Comparison of ENCODE assay signal across 22 mouse cellular contexts in the genomic region with DNA sequence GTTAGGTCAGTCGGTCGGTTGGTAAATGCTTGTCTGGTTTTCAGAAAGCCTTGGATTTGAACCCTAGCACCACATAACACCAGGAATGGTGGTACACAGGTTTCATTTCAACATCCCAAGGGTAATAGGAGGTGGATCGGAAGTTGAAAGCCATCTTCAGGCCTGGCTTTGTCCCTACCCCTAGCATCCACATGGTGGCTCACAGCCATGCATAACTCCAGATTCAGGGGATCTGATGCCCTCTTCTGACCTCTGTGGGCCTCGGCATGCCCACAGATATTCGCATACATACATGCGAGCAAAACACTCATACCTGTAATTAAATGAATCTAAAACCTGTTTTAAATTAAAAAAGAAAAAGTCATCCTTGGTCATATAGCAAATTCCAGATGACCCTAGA. TPM values are rescaled to one million over a fixed set of nuclear protein-coding genes. Genes with fewer than 3 reads are reported as not detected.
DNase-seq lines count a peak whose midpoint lies in the region; ATAC-seq and TF ChIP-seq lines count a peak whose summit lies in the region.
"Had no signal": no experiment of that assay in that cellular context is flagged by ENCODE, and none has a peak within 500 bp of the region (broad histone marks: within the 10 kb centered on the region; RNA-seq: fewer than 3 reads in every experiment).

No protein-coding gene starts in this region.

- TF ChIP-seq EP300 in heart, postnatal 0 days (IDR thresholded peaks at IDR 0.05; ENCODE audit: low read depth): no peak
- TF ChIP-seq EP300 in liver, postnatal 0 days (IDR thresholded peaks at IDR 0.05; ENCODE audit: low read depth): no peak

- no peak overlapping the region for H3K9ac ChIP-seq in heart, postnatal 0 days (replicated peaks; ENCODE audit: low read depth, low read length)
- H3K9ac ChIP-seq in liver, postnatal 0 days (replicated peaks): no peak overlapping the region
- no peak overlapping the region for H3K9ac ChIP-seq in liver, embryonic 11.5 days (ENCODE audit: low read depth, low read length)
- H3K9ac ChIP-seq: forebrain, embryonic 13.5 days; heart, embryonic 13.5 days; liver, embryonic 13.5 days; lung, embryonic 15.5 days; midbrain, embryonic 15.5 days had no signal

- ATAC-seq in heart, postnatal 0 days (ENCODE audit: insufficient read depth, low read depth): no peak
- ATAC-seq in liver, postnatal 0 days: no peak
- no peak for ATAC-seq in liver, embryonic 11.5 days (replicated peaks; ENCODE audit: low FRiP score)
- ATAC-seq: forebrain, embryonic 13.5 days; hindbrain, embryonic 16.5 days; intestine, embryonic 16.5 days; midbrain, embryonic 15.5 days had no signal

- no peaks in the 10 kb centered on the region for H3K36me3 ChIP-seq in heart, postnatal 0 days (replicated peaks; ENCODE audit: control insufficient read depth, insufficient read depth, low read length)
- H3K36me3 ChIP-seq in liver, postnatal 0 days (replicated peaks; ENCODE audit: insufficient read depth, low read length): no peaks in the 10 kb centered on the region
- H3K36me3 ChIP-seq in liver, embryonic 11.5 days (ENCODE audit: control insufficient read depth, insufficient read depth, low read length): no peaks in the 10 kb centered on the region
- H3K36me3 ChIP-seq: heart, embryonic 13.5 days; hindbrain, embryonic 10.5 days; liver, embryonic 13.5 days; lung, embryonic 15.5 days; midbrain, embryonic 15.5 days had no signal

- H3K9me3 ChIP-seq in heart, postnatal 0 days (replicated peaks; ENCODE audit: control insufficient read depth, low read length): no peaks in the 10 kb centered on the region
- peaks cover 7% of the 10 kb centered on the region for H3K9me3 ChIP-seq in liver, postnatal 0 days (ENCODE audit: low read length)
- no peaks in the 10 kb centered on the region for H3K9me3 ChIP-seq in liver, embryonic 11.5 days (ENCODE audit: control insufficient read depth, low read length)
- H3K9me3 ChIP-seq: lung, embryonic 15.5 days; midbrain, embryonic 15.5 days had no signal

- H3K27ac ChIP-seq in heart, postnatal 0 days (ENCODE audit: low read depth): no peak overlapping the region
- no peak overlapping the region for H3K27ac ChIP-seq in liver, postnatal 0 days (ENCODE audit: low read depth)
- no peak overlapping the region for H3K27ac ChIP-seq in liver, embryonic 11.5 days (ENCODE audit: low read depth, low read length)
- no peak overlapping the region for H3K27ac ChIP-seq in gastrocnemius, adult 2 months
- H3K27ac ChIP-seq: forebrain, embryonic 13.5 days; heart, adult 2 months; heart, embryonic 13.5 days; liver, embryonic 13.5 days; lung, embryonic 15.5 days; midbrain, embryonic 15.5 days had no signal

- H3K27me3 ChIP-seq in heart, postnatal 0 days (ENCODE audit: control insufficient read depth, insufficient read depth, low read length): no peaks in the 10 kb centered on the region
- no peaks in the 10 kb centered on the region for H3K27me3 ChIP-seq in liver, postnatal 0 days (ENCODE audit: insufficient read depth, low read length)
- H3K27me3 ChIP-seq in liver, embryonic 11.5 days (replicated peaks; ENCODE audit: control insufficient read depth, insufficient read depth, low read length): 0 out of 2 replicates have a peak, but pooled peaks cover 4% of the 10 kb centered on the region
- H3K27me3 ChIP-seq: forebrain, embryonic 13.5 days; heart, embryonic 13.5 days; liver, embryonic 13.5 days; lung, embryonic 15.5 days; midbrain, embryonic 15.5 days had no signal

- WGBS in heart, postnatal 0 days: 75% methylated on average over 6 of the region's 6 CpGs
- WGBS in liver, postnatal 0 days (ENCODE audit: insufficient replicate concordance): 71% methylated on average over 6 of the region's 6 CpGs
- 72% methylated on average over 6 of the region's 6 CpGs for WGBS in liver, embryonic 11.5 days

- TF ChIP-seq CTCF in heart, postnatal 0 days (IDR thresholded peaks at IDR 0.05; ENCODE audit: low read depth): 0 out of 2 replicates have a peak, but pooled peaks have one; percentile 18
- 0 out of 2 replicates have a peak, but pooled peaks have one; percentile 16 for TF ChIP-seq CTCF in liver, postnatal 0 days (IDR thresholded peaks at IDR 0.05; ENCODE audit: low read depth)
- no peak for TF ChIP-seq CTCF in gastrocnemius, adult 2 months (IDR thresholded peaks at IDR 0.05)

- intact Hi-C loops in gastrocnemius, adult 2 months (cut with DNase I): loop anchor here (5.0 kb wide), 1 partner anchor 51 kb away; no protein-coding TSS in a partner anchor

- no peaks in the 10 kb centered on the region for H3K4me1 ChIP-seq in heart, postnatal 0 days (ENCODE audit: control insufficient read depth, insufficient read depth)
- H3K4me1 ChIP-seq in liver, postnatal 0 days (ENCODE audit: insufficient read depth): no peaks in the 10 kb centered on the region
- H3K4me1 ChIP-seq in liver, embryonic 11.5 days (replicated peaks; ENCODE audit: control insufficient read depth, insufficient read depth, low read length): no peaks in the 10 kb centered on the region
- H3K4me1 ChIP-seq: forebrain, embryonic 13.5 days; liver, embryonic 13.5 days; midbrain, embryonic 15.5 days had no signal

- no peak for DNase-seq in heart, postnatal 0 days (ENCODE audit: low spot score)
- no peak for DNase-seq in heart, adult 8-10 months (ENCODE audit: low spot score)
- DNase-seq in liver, postnatal 0 days: no peak
- DNase-seq in liver, embryonic 11.5 days (ENCODE audit: low spot score): no peak
- peak; percentile 9 for DNase-seq in retina, postnatal 7 days (ENCODE audit: low read depth, low spot score)
- DNase-seq in retina, postnatal 1 day: no peak
- no peak for DNase-seq in gastrocnemius, adult 2 months
- DNase-seq: adrenal gland, postnatal 25 days; cerebellum, adult 18-20 months; heart, adult 2 months; heart, postnatal 14 days; kidney, adult 9 months; kidney, postnatal 25 days; left cerebral cortex, postnatal 4 days; liver, embryonic 13.5 days had no signal

- H3K4me3 ChIP-seq in heart, postnatal 0 days (ENCODE audit: low read depth, low read length): no peak overlapping the region
- H3K4me3 ChIP-seq in liver, postnatal 0 days (ENCODE audit: low read depth, low read length): no peak overlapping the region
- no peak overlapping the region for H3K4me3 ChIP-seq in liver, embryonic 11.5 days (ENCODE audit: low read depth, low read length)
- H3K4me3 ChIP-seq in gastrocnemius, adult 2 months: no peak overlapping the region
- H3K4me3 ChIP-seq: forebrain, embryonic 13.5 days; heart, adult 2 months; heart, embryonic 13.5 days; hindbrain, embryonic 10.5 days; liver, embryonic 13.5 days; lung, embryonic 15.5 days; midbrain, embryonic 15.5 days had no signal

- H3K4me2 ChIP-seq in heart, postnatal 0 days (ENCODE audit: low read depth, low read length): no peak overlapping the region
- H3K4me2 ChIP-seq in liver, postnatal 0 days (ENCODE audit: low read depth, low read length): no peak overlapping the region
- no peak overlapping the region for H3K4me2 ChIP-seq in liver, embryonic 11.5 days
- H3K4me2 ChIP-seq: forebrain, embryonic 13.5 days; heart, embryonic 13.5 days; liver, embryonic 13.5 days; lung, embryonic 15.5 days; midbrain, embryonic 15.5 days had no signal

RNA-seq across cellular contexts. Expression of a gene that starts 28.6 kb away (rescaled TPM):
- 6.4 and 7.7 TPM in 2 replicates for total RNA-seq in heart, postnatal 0 days (2014; rRNA removed; ENCODE audit: low replicate concordance)
- 2.4 and 2.9 TPM in 2 replicates for polyA plus RNA-seq in heart, postnatal 0 days (2015; fragmentation: Nextera tagmentation; extraction: Ambion mirVana)
- total RNA-seq in heart, adult 8-10 months (2022): 1 to 10 TPM; 3.5 to 4.4 (median 4.2) TPM
- polyA plus RNA-seq in liver, postnatal 0 days (2015; fragmentation: Nextera tagmentation; extraction: Ambion mirVana): 1.2 and 2.0 TPM in 2 replicates
- polyA plus RNA-seq in liver, embryonic 11.5 days (2014; fragmentation: Nextera tagmentation; extraction: Ambion mirVana): 1.8 and 2.2 TPM in 2 replicates
- total RNA-seq in gastrocnemius, adult 2 months (2021): 1 to 10 TPM; 2.1 to 2.5 TPM
